Mouse (Mus musculus) liver, postnatal 0 days (tissue): Measurements from ENCODE around the gene Olfr281.
A peak's percentile ranks its signal among the peaks of the same experiment; 100 is the strongest.

Source experiments
- CTCF ChIP-seq: sonication (generic); IDR thresholded peaks from 2 replicates; pipeline ENCODE4 v1.5.1; 2016; ENCODE audit warnings: antibody characterized with exemption, low read depth
- EP300 ChIP-seq: IDR thresholded peaks from 2 replicates; pipeline ENCODE4 v1.6.1; 2016; ENCODE audit warnings: antibody characterized with exemption, low read depth, mild to moderate bottlenecking

GRCm38 (mm10) chr15:98504514-98504913, 52.1 kb downstream of the Olfr281 start:
- TF ChIP-seq CTCF: peak; percentile 84
- TF ChIP-seq EP300: no peak
